Mouse (Mus musculus) heart, adult 9 months (tissue): ENCODE results near the gene Man2a1.

Experiments used
- DNase-seq, 2 experiments: peaks; one replicate each; pipeline ENCODE4 v3.0.0; 2022; ENCODE audit warnings: low spot score in 2 of 2

Man2a1 gene

DNA sequence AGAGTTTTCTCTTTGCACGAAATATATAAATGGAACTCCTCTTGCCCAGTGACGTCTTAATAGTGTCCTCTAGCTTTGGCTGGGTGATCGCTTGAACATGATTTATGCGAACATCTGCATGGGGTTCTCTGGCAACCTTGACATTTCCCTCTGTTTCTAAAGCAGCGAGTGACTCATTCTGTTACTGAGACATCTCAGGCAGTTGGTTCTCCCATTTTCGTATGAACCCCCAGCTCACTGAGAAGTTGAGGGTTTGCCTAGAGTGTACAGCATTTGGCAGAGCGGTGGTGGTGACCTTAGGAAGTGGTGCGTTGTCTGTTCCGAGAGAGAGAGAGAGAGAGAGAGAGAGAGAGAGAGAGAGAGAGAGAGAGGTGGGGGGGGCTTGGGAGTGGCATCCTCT lies 2.6 kb downstream of the Man2a1 start:
- DNase-seq, result no peak

DNA sequence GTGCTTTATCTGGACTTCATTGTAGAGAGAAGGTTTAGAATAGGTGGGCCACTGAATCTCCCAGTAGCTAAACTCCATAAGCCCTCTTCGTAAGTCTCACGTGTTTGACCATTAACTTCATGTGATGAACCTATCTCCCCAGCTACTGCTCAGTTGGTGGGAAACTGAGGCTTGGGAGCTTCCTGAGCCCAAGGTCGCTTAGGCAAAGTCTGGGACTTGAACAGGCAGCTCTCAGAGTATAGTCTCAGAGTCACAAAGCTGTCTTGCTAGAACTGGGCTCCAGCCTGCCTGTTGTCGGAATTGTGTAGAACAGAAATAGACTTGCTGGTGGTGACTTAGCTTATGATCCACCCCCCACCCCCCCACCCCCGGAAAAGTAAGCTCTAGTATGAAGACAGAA lies 3.0 kb downstream of the Man2a1 start:
- no peak for DNase-seq

DNA sequence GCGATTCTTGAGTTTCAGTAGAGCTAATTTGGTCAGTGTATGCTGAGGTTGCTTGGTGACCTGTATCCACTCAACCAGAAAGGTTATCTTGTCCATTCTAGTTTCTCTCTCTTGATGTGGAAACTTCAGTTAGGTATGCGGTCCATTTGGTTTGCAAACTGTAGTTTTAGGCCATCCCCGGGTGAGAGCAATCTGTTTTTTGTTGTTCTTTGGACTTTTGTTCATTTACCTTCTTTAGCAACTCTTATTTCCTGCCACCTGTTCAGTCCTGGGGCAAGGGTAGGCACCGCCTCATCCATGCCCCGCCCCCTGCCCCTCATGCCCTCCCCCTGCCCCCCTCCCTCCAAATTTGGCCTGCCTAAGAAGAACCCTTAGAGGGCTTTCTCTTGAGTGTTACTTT lies 3.6 kb downstream of the Man2a1 start:
- DNase-seq, result no peak

DNA sequence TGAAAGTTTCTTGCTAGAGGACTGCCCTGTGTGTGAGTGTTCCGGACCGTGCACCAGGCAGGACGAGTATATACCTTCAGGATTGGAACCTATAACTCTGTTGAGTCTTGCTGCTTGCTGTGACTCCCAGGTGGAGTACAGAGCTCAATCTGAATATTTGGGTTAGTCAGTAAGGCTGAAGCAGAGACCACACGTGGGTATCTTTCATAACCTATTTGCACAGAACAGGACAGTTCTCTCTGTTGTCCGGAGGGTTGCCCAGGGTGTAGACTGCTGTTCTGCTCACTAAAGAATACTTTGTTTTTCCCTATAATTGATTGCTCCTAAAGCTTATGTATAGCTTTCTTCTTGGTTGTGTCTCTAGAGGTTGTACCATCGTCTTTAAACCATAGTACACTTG lies 7.7 kb downstream of the Man2a1 start:
- no peak for DNase-seq

DNA sequence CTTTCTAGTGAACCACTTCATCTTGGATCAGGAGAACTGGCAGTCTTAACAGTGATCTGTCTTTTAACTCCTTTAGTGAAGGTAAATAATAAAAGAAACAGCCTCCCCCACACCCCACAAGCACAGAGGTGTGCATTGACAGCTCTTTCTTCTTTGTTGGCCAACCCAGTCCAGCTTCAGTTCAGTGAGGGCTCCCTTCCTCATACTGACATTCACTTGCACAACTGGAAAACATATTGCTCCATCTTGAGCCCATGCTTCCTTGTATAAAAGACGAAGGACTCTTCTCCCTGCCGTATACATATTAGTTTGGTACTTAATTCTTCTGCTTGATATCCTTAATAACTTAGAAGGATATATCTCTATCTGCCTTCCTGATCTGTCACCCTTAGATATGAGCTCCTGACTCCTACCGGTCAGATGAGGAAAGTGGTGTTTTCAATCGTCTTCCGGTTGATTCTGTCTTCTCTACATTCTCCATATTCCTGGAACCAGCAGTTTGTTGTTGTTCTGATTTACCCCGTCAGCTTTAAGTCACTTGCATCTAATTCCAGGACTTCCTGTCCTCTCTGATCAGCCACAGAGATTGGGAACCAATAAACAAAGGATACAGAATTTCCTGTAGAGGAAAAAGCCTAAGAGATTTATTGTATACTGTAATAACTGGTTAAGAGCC lies 8.5 kb downstream of the Man2a1 start:
- DNase-seq, result no peak

DNA sequence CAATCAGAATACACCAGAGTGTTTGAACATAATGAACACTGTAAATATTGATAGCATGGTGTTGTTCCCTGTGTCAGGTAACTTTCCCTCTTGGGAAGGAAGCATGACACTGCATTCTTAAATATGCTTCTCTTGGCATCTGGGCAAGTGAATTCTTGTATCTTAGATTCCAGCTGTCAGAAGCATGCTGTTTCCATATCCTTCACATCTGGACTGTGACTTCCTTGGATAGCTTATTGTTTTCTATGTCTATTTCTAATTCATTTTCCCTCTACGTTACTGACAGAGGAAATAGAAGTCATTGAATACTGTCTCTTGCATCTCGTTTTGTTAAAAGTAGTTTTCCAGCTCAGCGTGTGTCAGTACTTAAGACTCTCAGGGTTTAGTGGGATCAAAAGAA lies 9.2 kb downstream of the Man2a1 start:
- DNase-seq, result no peak

DNA sequence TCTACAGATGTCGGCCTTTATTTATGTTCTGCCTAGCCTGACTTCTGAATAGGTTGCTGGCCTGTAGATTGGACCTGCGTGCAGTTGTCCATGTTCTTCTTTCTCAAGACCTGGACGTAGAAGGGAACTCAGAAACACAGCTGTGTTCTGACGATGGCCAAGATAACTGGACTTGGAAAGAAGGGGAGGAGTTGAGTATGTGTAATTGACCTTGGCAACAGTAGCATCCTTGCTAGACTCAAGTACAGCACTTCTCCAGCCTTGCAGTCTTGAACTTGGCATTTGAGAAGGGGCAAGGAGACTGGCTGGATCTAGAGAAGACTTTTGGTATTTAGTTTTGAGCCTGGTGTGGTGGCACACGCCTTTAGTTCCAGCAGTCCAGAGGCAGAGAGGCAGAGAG lies 10.9 kb downstream of the Man2a1 start:
- DNase-seq, result no peak

DNA sequence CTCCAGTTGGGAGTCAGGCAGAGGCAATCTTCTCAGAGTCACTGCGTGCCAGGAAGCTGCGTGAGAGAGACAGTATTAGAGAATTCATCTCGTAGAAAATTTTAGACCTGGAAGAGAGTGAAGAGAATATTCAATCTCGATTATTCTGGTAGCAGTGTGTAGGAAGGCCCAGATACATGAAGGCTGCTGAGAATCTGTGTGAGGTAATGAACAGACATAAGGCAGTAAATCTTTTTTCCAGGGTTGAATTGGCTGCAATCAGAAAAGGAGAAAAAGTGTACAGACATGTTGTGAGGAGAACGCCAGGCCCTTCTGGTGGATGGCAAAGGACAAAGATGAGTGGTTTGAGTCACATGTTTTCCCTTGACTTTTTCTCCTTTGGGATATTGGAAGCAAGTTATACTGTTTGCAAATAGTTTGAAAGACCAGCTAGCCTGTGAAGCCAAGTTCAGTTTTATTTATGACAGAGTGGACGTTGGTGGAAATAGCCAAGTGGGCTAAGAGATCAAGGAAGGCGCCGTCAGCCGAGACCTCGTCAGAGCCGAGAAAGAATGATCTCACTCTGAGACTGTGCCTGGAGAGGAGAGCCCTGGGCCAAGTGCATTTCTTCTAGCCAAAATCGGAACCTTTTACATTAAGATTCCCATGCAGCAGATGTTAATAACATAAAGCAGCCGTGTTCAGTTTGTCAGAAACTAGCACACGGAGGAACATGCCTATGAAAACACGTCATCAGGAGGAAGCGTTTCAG lies 11.8 kb downstream of the Man2a1 start:
- DNase-seq, result peak in 1 of 2 experiments; percentile 61

DNA sequence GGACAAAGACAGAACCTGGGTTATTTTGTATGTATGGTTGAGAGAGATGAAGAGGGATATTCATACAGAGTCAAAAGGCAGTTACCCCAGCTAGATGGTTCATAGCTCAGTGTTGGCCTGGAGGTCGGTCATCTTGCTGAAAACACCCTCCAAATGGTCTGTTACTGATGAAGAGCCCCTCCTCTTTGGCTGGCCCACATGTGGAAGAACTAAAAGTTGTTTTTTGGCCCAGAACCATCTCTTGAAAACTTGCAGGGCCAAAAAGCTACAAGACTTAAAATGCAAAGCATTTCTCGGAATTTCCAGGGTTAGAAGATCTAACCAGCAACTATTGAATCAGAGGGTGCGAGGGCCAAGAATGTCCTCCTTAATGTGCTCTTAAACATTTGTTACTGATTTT lies 12.4 kb downstream of the Man2a1 start:
- no peak for DNase-seq

DNA sequence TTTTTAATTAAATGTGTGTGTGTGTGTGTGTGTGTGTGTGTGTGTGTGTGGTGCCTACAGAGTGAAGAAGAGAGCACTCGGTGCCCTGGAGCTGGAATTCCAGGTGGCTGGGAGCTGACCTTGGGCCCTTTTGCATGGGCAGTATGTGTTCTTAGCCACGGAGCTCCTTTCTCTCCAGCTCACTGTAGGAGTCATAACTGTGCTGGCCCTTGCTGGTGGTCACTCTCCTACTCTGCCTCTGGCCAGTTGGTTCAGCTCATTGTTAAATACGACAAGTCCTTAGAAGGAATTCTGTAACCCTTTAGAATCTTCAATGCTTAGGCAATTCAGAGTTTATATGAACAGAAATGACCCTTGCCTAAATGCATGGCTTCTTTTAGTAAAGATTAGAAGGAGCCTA lies 12.8 kb downstream of the Man2a1 start:
- DNase-seq, result no peak

DNA sequence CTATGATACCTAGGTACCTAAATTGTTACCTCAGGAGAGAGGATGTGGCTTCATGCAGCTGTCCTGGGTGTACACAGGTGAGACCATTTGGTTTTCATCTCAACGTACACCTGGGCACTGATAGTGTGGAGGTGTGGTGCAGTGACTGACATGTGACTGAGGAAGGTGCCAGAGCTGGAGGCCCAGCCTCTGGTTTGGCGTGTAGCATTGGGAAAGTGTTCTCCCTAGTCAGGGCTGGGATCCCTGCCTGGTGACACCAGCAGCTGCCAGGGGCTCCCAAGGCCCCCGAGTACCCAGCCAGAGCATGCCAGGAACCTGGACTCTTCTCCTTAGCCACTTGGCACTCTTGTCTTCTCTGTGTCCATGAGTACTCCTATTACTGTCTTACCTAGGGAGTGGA lies 14.3 kb downstream of the Man2a1 start:
- DNase-seq, result no peak

DNA sequence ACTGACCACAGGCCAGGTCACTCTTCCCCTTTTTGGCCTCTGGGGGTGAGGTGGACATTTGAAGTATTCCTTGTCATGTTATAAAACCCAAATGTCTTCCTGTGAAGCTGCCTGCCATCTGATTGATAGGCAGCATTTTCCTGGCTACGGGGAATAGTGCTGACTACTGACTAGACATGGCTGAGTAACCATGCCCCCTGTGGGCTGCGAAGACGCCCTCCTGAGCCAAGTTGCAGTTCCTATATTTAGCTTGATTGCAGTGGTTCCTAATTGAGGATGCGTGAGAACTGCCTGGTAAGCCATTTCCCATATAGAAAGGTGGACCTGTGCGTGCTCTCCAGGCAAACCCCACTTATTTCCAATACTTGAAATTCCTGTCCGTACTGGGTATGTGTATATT lies 14.9 kb downstream of the Man2a1 start:
- DNase-seq, result no peak

DNA sequence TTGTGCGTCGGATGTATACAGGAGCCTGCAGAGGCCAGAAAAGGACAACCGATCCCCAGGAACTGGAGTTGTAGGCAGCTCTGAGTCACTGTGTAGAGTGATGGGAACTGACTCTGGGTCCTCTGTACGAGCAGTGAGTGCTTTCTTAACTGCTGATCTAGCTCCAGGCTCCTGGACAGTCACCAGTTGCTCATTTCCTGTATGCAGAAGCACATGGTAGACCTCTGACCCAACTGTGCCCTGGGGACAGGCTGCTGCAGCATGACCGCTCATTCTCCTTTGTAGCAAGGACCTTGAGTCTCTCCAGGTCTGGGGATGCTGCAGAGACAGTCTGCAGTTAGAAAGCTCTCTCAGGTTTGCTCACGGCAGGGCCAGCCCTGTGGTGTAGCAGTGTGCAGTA lies 15.7 kb downstream of the Man2a1 start:
- peak in 1 of 2 experiments; percentile 27 for DNase-seq

DNA sequence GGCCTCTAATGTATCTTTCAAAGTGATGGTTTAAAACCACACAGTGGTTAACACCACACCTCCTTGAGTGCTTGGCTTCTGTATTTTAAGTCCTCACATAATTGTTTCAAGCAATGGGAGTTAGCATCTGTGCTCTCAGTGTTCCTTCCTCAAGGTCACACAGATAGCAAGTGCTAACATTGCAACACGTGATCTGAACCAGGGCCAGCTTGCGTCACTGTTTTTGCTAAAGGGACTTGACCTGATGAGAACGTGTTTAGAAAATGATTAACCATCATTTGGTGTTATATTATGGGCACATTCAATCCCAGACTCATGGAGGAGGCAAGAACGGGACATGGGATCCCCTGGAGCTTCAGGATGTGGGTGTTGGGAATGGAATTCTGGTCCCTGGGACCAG lies 17.3 kb downstream of the Man2a1 start:
- DNase-seq, result peak; percentile 67 to 71

DNA sequence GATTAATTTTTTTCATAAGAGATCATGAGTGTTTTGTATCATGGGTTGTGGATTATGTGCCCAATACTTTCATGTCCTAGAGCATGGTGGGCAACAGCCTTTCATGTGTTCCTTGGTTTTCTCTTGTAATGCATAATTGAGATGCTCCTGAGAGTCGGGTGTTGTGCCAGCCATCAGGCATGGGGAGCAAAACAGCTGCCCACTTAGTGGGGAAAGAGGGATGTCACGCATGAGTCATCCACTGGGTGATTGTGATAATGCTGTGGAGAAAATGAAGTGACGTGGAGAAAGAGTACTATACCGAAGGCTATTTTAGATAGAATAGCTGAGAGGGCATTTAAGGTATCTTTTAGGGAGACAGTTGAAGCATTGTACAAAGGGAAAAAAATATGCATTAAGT lies 18.5 kb downstream of the Man2a1 start:
- DNase-seq, result no peak

DNA sequence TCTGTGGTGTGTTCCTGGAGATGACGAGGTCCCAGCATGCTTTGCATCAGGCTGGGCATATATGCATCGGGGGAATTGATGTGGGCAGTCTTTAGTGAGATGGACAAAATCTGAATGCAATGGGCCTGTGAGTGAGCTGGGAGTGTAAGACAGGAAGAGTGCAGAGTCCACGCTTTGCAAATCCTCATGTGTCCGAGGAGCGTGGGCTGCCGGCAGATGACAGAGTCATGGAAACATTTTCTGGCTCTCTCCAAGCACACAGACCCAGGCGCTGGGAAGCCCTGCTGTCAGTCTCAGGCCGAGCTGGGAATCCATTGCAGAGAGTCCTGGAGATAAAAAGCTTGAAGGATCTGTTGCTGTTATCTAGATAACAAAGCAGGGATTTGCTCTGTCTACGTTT lies 19.6 kb downstream of the Man2a1 start:
- peak in 1 of 2 experiments; percentile 27 for DNase-seq

DNA sequence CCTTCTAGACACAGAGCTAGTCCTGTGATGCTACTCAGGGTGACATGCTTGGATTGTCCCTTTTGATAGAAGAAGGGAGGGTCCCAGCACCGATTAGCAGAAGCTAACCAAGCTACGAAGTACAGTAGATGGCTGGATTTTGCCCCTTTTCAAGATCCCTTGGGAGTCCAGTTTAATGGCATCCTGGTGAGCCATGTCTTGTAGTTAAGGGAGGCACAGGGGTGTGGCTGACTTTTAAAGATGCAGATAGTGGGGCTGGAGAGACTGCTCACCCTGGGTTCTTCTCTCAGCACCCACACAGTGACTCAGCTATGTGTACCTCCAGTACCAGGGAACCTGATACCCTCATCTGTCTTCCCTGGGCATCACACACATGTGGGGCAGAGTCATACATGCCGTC lies 20.1 kb downstream of the Man2a1 start:
- no peak for DNase-seq

DNA sequence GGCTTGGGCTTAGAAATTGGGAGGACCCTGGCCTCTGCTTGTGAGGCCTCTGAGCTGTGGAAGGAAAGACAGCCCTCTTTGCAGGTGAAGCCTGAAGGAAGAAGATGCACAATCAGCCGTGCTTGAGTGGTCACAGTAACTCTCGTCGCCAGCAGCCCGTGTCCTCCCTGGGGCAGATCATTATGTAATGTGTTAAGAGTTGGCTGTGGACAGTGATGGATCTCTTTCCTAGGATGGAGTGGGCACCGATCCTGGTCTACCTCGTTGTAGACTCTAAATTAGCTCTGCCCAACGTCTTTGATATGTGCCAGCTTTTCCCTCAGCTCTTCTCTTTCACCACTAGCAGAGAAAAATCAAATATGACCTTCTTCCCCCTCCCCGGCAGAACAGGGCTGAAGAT lies 20.7 kb downstream of the Man2a1 start:
- DNase-seq, result no peak

DNA sequence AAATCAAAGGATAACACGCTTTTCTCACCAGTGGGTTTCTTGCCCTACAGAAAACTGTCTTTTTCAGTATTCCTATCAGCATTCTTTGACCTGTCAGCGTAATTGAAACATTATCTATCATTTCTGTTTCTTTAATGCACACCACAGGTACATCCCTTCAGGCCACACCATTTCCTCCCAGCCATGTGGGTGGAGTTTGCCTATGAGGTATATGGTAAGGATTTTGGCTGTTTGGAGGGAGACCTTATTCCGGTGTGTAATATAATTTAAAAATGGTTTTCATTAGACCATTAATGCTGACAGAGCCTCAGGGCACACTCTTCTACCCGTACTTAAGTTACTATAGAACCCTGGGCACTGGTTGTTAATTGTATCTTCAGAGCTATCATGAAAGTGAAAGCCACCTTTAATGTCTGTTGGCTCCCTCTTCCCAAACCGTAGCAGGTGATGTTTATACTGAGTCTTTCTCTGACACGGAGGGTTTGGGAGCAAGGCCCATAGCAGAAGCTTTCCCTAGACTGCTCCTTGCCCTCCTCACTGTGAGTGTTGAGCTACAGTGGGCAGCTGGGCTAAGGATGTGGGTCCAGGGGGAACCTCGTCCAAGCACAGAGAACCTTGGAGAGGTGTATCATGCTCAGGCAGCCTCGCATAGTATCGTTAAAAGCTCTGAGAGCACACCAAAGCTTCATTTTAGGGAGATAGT lies 21.3 kb downstream of the Man2a1 start:
- no peak for DNase-seq

DNA sequence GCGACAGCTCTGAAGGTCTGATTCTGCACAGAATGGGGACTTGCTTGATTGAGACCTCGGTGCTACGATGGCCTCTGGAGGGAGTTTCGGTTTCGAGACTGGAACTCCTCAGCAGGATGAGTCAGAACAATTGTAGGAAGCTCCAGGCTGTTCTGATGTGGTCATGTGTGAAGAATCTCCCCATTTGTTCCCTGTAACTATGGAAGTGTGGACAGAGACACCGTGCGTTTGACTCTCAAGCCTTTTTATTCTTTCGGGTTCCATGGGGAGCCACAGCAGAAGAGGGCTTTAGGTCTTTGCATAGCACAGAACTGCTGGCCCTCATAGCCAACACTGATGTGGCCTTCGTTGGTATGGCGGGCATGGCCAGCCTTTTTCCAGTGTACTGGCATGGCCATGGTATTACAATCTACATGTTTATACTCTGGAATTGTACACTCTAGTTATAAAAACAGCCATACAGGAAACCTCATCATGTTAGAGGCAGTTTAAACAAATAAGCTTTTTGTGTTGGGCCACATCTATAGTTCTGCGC lies 21.9 kb downstream of the Man2a1 start:
- peak; percentile 77 to 83 for DNase-seq

DNA sequence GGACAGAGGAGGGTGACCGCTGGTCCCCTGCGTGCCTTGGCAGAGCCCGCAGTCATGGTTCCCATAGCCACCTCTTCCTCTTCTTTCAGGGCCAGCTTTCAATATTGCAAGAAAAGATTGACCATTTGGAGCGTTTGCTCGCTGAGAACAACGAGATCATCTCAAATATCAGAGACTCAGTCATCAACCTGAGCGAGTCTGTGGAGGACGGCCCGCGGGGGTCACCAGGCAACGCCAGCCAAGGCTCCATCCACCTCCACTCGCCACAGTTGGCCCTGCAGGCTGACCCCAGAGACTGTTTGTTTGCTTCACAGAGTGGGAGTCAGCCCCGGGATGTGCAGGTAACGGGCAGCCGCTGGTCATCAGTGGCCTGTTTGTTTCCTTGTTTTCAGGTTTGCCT lies 23.9 kb downstream of the Man2a1 start:
- no peak for DNase-seq

DNA sequence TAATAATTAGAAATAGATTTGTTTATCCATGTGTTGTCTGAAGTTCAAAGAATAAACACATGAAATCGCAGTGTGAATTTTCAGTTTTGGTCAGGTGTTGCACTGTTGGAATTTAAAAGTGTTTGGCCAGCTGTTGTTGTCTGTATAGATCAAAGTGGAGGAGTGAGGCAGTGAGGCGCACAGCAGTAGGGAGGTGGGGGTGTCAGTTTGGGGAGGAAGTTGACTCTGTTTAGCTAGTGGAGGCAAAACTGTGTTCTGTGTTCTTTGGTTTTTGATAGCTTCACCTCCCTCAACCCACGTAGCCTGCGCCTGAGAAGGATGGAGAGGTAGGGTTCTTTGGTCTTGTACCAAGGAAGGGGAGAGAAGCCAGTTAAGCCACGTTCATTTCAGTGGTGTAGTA lies 28.3 kb downstream of the Man2a1 start:
- no peak for DNase-seq

DNA sequence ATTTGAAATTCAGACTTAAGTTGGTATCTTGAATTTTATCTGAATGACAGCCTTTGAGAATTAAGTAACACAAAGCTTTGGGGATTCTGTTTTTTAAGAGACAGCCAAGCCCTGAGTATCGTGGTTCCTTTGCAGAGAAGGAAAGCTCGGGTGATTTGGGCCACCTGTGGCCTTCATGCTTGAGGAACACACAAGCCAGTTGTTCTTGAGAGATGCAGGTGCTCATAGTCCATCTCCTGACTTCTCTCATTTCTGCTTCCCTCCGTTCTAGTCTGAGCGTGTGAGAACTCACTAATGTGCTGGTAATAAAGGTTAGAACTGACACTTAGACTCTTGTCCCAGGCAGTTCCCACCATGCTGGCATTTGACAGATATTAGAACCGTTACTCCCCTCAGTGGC lies 28.9 kb downstream of the Man2a1 start:
- no peak for DNase-seq
